Mouse (Mus musculus): Measurements from ENCODE around the gene Eras. TPM values are rescaled to one million over a fixed set of nuclear protein-coding genes. Genes with fewer than 3 reads are reported as not detected.

The Eras gene
- total and polyA plus RNA-seq, 3 experiments = not detected

DNA sequence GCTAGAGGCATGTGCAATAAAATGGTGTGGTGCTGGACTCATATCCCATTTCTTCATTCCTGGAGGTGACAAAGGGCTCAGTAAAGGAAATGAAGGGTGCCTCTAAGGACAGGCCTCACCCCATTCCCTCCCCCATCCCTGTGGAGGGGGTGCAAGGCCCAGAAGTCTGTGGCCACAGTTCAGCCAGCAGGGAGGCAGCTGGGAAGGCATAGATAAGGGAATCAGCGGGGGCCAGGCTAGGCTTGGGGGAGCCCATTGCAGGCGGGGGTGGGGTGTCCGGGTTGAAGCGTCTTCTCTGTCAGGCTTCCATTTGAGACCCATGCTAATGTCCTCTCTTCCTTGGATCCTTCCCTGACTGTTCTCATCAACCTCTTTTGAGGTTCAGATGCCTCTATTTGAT, 42.9 kb upstream of the Eras start:
- peak; percentile 96 for DNase-seq (ENCODE audit: low read depth, low spot score)
- H3K27ac ChIP-seq (ENCODE audit: control insufficient read depth, low read depth, low read length) = peak overlapping the region; percentile 99
- H3K9ac ChIP-seq (ENCODE audit: control insufficient read depth, low read depth, low read length, poor library complexity, severe bottlenecking) = peak overlapping the region; percentile 69
- no peaks in the 10 kb centered on the region for H3K9me3 ChIP-seq (replicated peaks; ENCODE audit: insufficient read depth, low read length)
- peaks cover 25 to 31% of the 10 kb centered on the region in 2 experiments for H3K4me1 ChIP-seq (ENCODE audit: control insufficient read depth in 1 of 2, insufficient read depth in 2 of 2, low read length in 2 of 2)
- TF ChIP-seq TAL1 (IDR thresholded peaks at IDR 0.05; ENCODE audit: low read length) (peak; percentile 100), MEF2A (IDR thresholded peaks at IDR 0.05; ENCODE audit: extremely low read depth, insufficient replicate concordance, low read depth, low read length, poor library complexity, severe bottlenecking) (no peak), POLR2A (IDR thresholded peaks at IDR 0.05; ENCODE audit: control insufficient read depth in 1 of 2, insufficient read depth in 1 of 2, low read depth in 1 of 2, low read length in 2 of 2, poor library complexity in 1 of 2) (peak in 1 of 2 experiments; percentile 57; a peak in 1 of 4 replicates), TBP (IDR thresholded peaks at IDR 0.05; ENCODE audit: low read depth, low read length) (peak; percentile 76; the same call in 1 of the 2 replicates), USF1 (IDR thresholded peaks at IDR 0.05; ENCODE audit: low read depth, low read length) (no peak), GATA1 (IDR thresholded peaks at IDR 0.05; ENCODE audit: low read depth, low read length) (peak; percentile 96)
- peaks cover 27% of the 10 kb centered on the region for H3K79me2 ChIP-seq (ENCODE audit: control insufficient read depth, insufficient read depth, low read length, poor library complexity)
- H3K36me3 ChIP-seq (ENCODE audit: control insufficient read depth in 1 of 2, insufficient read depth in 2 of 2, low read length in 2 of 2) = peaks cover 0 to 34% of the 10 kb centered on the region in 2 experiments; a peak in 3 of 4 replicates
- peak overlapping the region; percentile 13 to 26 for H3K4me3 ChIP-seq (ENCODE audit: control insufficient read depth in 1 of 2, insufficient read depth in 1 of 2, low read depth in 2 of 2, low read length in 2 of 2)
- H3K27me3 ChIP-seq (ENCODE audit: control insufficient read depth in 1 of 2, insufficient read depth in 2 of 2, low read length in 2 of 2) = no peaks in the 10 kb centered on the region

DNA sequence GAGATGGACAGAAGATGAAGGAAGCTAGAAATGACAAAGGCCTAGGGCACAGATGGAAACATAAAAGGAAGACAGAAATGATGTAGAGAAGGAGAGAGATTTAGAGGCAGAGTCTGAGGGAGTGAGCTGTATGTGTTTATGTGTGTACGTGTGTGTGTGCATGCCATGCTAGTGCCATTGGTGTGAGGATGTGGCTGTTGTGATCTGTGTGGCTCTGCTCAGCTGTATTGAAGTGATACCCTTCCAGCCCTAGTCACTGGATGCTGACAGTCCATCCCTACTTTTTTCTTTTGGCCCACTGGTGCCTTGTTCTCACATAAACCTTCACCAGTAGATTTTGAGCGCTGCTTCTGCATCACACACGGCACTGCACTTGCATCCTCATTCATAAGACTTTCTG, 40.5 kb upstream of the Eras start:
- peak overlapping the region; percentile 98 for H3K27ac ChIP-seq (ENCODE audit: control insufficient read depth, low read depth, low read length)
- peaks cover 26 to 44% of the 10 kb centered on the region in 2 experiments for H3K4me1 ChIP-seq (ENCODE audit: control insufficient read depth in 1 of 2, insufficient read depth in 2 of 2, low read length in 2 of 2)
- H3K27me3 ChIP-seq (ENCODE audit: control insufficient read depth in 1 of 2, insufficient read depth in 2 of 2, low read length in 2 of 2) = no peaks in the 10 kb centered on the region
- TF ChIP-seq POLR2AphosphoS5 (IDR thresholded peaks at IDR 0.05; ENCODE audit: borderline replicate concordance, low read depth, low read length) (peak; percentile 69; the same call in 1 of the 2 replicates), ZNF384 (IDR thresholded peaks at IDR 0.05; ENCODE audit: low read depth, low read length) (no peak), NELFE (IDR thresholded peaks at IDR 0.05; ENCODE audit: low read depth, low read length) (no peak), MEF2A (IDR thresholded peaks at IDR 0.05; ENCODE audit: extremely low read depth, insufficient replicate concordance, low read depth, low read length, poor library complexity, severe bottlenecking) (no peak), RAD21 (IDR thresholded peaks at IDR 0.05; ENCODE audit: low read depth, low read length) (no peak), NRF1 (IDR thresholded peaks at IDR 0.05; ENCODE audit: insufficient read depth, low read depth, low read length, poor library complexity, severe bottlenecking) (no peak), CHD1 (IDR thresholded peaks at IDR 0.05; ENCODE audit: low read depth, low read length) (no peak)
- peak overlapping the region; percentile 30 to 37 for H3K4me3 ChIP-seq (ENCODE audit: control insufficient read depth in 1 of 2, insufficient read depth in 1 of 2, low read depth in 2 of 2, low read length in 2 of 2)
- H3K79me2 ChIP-seq (ENCODE audit: control insufficient read depth, insufficient read depth, low read length, poor library complexity) = peaks cover 44% of the 10 kb centered on the region
- H3K36me3 ChIP-seq (ENCODE audit: control insufficient read depth in 1 of 2, insufficient read depth in 2 of 2, low read length in 2 of 2) = peaks cover 0 to 44% of the 10 kb centered on the region in 2 experiments; a peak in 2 of 4 replicates
- DNase-seq (ENCODE audit: low read depth, low spot score) = peak; percentile 73
- H3K9ac ChIP-seq (ENCODE audit: control insufficient read depth, low read depth, low read length, poor library complexity, severe bottlenecking) = peak overlapping the region; percentile 69
- H3K9me3 ChIP-seq (replicated peaks; ENCODE audit: insufficient read depth, low read length) = no peaks in the 10 kb centered on the region

DNA sequence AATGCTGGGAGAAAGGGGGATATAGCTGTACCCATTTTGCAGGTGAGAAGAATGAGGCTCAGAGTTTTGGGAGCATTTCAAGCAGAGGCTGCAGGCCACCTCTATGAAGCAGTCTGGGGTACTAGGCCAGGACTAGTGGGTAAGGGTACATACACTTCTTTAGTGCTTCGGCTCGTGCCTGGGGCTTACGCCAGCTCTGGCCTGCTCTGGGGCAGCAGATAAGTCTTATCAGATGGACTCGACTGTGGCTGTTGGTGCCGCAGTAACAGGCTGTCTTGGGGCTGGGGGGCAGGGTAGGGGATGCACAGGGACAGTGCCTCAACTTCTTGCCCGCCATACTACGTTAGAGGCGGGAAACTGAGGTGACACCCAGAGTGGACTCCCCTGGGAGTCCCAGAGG, 39.8 kb upstream of the Eras start:
- Histone ChIP-seq H3K9me3 (replicated peaks; ENCODE audit: insufficient read depth, low read length) (no peaks in the 10 kb centered on the region), H3K27ac (ENCODE audit: control insufficient read depth, low read depth, low read length) (peak overlapping the region; percentile 98), H3K9ac (ENCODE audit: control insufficient read depth, low read depth, low read length, poor library complexity, severe bottlenecking) (peak overlapping the region; percentile 79), H3K79me2 (ENCODE audit: control insufficient read depth, insufficient read depth, low read length, poor library complexity) (peaks cover 48% of the 10 kb centered on the region), H3K4me3 (ENCODE audit: control insufficient read depth in 1 of 2, insufficient read depth in 1 of 2, low read depth in 2 of 2, low read length in 2 of 2) (peak overlapping the region; percentile 62 to 73), H3K27me3 (ENCODE audit: control insufficient read depth in 1 of 2, insufficient read depth in 2 of 2, low read length in 2 of 2) (no peaks in the 10 kb centered on the region), H3K4me1 (ENCODE audit: control insufficient read depth in 1 of 2, insufficient read depth in 2 of 2, low read length in 2 of 2) (peaks cover 29 to 51% of the 10 kb centered on the region in 2 experiments), H3K36me3 (ENCODE audit: control insufficient read depth in 1 of 2, insufficient read depth in 2 of 2, low read length in 2 of 2) (peaks cover 0 to 49% of the 10 kb centered on the region in 2 experiments; a peak in 2 of 4 replicates)
- peak; percentile 94 for DNase-seq (ENCODE audit: low read depth, low spot score)
- TF ChIP-seq GATA1 (IDR thresholded peaks at IDR 0.05; ENCODE audit: low read depth, low read length) (peak; percentile 96), POLR2A (IDR thresholded peaks at IDR 0.05; ENCODE audit: control insufficient read depth in 1 of 2, insufficient read depth in 1 of 2, low read depth in 1 of 2, low read length in 2 of 2, poor library complexity in 1 of 2) (peak in 1 of 2 experiments; percentile 15; a peak in 1 of 4 replicates), MEF2A (IDR thresholded peaks at IDR 0.05; ENCODE audit: extremely low read depth, insufficient replicate concordance, low read depth, low read length, poor library complexity, severe bottlenecking) (no peak), JUND (IDR thresholded peaks at IDR 0.05; ENCODE audit: low read depth, low read length) (no peak), TAL1 (IDR thresholded peaks at IDR 0.05; ENCODE audit: low read length) (peak; percentile 89), SIN3A (IDR thresholded peaks at IDR 0.05; ENCODE audit: low read length) (no peak), MAZ (IDR thresholded peaks at IDR 0.05; ENCODE audit: low read depth, low read length) (no peak), POLR2AphosphoS5 (IDR thresholded peaks at IDR 0.05; ENCODE audit: borderline replicate concordance, low read depth, low read length) (no peak), BHLHE40 (IDR thresholded peaks at IDR 0.05; ENCODE audit: borderline replicate concordance, low read depth, low read length) (no peak), EP300 (IDR thresholded peaks at IDR 0.05; ENCODE audit: low read depth in 1 of 2, low read length in 2 of 2) (no peak), TBP (IDR thresholded peaks at IDR 0.05; ENCODE audit: low read depth, low read length) (no peak)

Data from MEL (cell line).